Mouse (Mus musculus) erythroblast, embryonic 14.5 days (primary cell): Measurements from ENCODE around the gene Rai14.

ENCODE experiments used
- GATA1 ChIP-seq: IDR thresholded peaks from 2 replicates; pipeline ENCODE4 v1.6.1; 2012; ENCODE audit warnings: low read length, inconsistent platforms, mixed read lengths
- TAL1 ChIP-seq: IDR thresholded peaks from 3 replicates; pipeline ENCODE4 v1.6.1; 2012; ENCODE audit warnings: low read length, inconsistent platforms, mixed read lengths

- TF ChIP-seq TAL1 (no peak), GATA1 (no peak)
These were observed 3.2 kb downstream of the Rai14 start for GRCm38 (mm10) chr15:10711231-10711630.
